Mouse (Mus musculus) olfactory bulb, adult 2 months (tissue): ENCODE results near the gene Rab14.

Experiments
- CTCF ChIP-seq: fragments of 200-500 bp; IDR thresholded peaks from 2 replicates; pipeline ENCODE4 v1.5.1; 2012; ENCODE audit warnings: low read depth, mild to moderate bottlenecking, low read length, moderate library complexity; ENCODE audit not compliant: insufficient read depth
- POLR2A ChIP-seq: fragments of 200-500 bp; IDR thresholded peaks from 2 replicates; pipeline ENCODE4 v1.6.1; 2012; ENCODE audit warnings: mild to moderate bottlenecking, low read depth, low read length, moderate library complexity; ENCODE audit not compliant: insufficient read depth

DNA sequence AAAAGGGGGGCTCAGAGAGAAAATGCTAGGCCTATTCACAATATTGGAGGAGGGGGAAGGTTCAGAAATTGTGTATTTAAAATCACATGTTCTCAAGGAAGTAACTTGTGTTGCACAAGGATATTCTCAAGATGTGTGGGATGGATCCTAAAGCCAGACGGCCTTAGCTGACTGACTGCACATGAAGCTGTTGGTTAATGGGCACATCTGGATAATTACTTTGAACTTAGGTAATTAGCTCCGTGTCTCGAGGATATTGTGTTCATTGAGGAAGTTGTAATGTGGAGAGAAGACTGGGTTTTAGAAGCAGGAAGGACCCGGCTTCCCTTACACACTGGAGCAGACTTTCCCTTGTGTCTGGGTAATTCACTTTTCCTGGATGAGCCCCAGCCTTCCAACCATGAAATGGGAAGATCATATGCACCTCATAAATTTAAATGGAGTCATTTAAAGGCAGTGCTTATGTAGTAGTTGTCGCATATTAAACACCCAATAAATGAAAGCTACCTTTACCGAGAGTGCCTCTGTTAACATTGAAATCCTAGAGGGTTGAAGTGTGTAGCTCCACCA, 22.0 kb upstream of the Rab14 start:
- TF ChIP-seq CTCF: no peak
- TF ChIP-seq POLR2A: no peak
